Mouse (Mus musculus) embryonic facial prominence, embryonic 11.5 days (tissue): ENCODE measurements at regions not wholly inside any gene's neighbourhood (a gene's known extent, or its start where the extent isn't known, plus 50 kb on each side); places are given as distances from the start of the nearest gene placed in this dataset.

ENCODE experiments used
- ATAC-seq: fragments of 200-750 bp; cut with Nextera tagmentation; replicated peaks from 2 replicates; pipeline ENCODE4 v1.8.0; 2017; ENCODE audit warnings: low read depth; ENCODE audit not compliant: insufficient number of reproducible peaks, low FRiP score, low TSS enrichment
- DNase-seq: peaks from one replicate; pipeline ENCODE4 v3.0.0-alpha.2; 2015; ENCODE audit warnings: low spot score
- H3K27ac ChIP-seq: fragments of 300-500 bp; sonication (generic); replicated peaks from 2 replicates; pipeline ENCODE4 v1.5.1; 2014; ENCODE audit warnings: mild to moderate bottlenecking, low read depth, low read length, control low read depth
- H3K27me3 ChIP-seq: fragments of 300-500 bp; sonication (generic); 2 replicates; pipeline ENCODE4 v1.6.1; 2014; ENCODE audit warnings: mild to moderate bottlenecking, low read length, moderate library complexity, mixed read lengths; ENCODE audit not compliant: control insufficient read depth, insufficient read depth
- H3K36me3 ChIP-seq: fragments of 300-500 bp; sonication (generic); replicated peaks from 2 replicates; pipeline ENCODE4 v1.6.1; 2014; ENCODE audit warnings: low read depth, mild to moderate bottlenecking, low read length, moderate library complexity, mixed read lengths; ENCODE audit not compliant: control insufficient read depth, insufficient read depth
- H3K4me1 ChIP-seq: fragments of 300-500 bp; sonication (generic); 2 replicates; pipeline ENCODE4 v1.6.1; 2014; ENCODE audit warnings: low read length, mixed read lengths; ENCODE audit not compliant: control insufficient read depth, insufficient read depth
- H3K4me2 ChIP-seq: fragments of 300-500 bp; sonication (generic); 2 replicates; pipeline ENCODE4 v1.6.1; 2014; ENCODE audit warnings: low read depth, mild to moderate bottlenecking, control low read depth, low read length, moderate library complexity
- H3K4me3 ChIP-seq: fragments of 300-500 bp; sonication (generic); 2 replicates; pipeline ENCODE4 v1.5.1; 2014; ENCODE audit warnings: low read depth, low read length, control low read depth
- H3K9ac ChIP-seq: fragments of 300-500 bp; sonication (generic); replicated peaks from 2 replicates; pipeline ENCODE4 v1.6.1; 2014; ENCODE audit warnings: mild to moderate bottlenecking, control low read depth, low read length
- H3K9me3 ChIP-seq: fragments of 300-500 bp; sonication (generic); replicated peaks from 2 replicates; pipeline ENCODE4 v1.6.1; 2016; ENCODE audit warnings: mild to moderate bottlenecking, low read length, inconsistent platforms, mixed read lengths; ENCODE audit not compliant: control insufficient read depth
- WGBS: fragments of 180-500 bp; shearing (Covaris S2); extraction: QIAGEN DNeasy Blood & Tissue Kit; methylation state at CpG from one replicate; pipeline ENCODE4 v1.1.7; 2014; 5-methylcytosine and 5-hydroxymethylcytosine counted together

DNA sequence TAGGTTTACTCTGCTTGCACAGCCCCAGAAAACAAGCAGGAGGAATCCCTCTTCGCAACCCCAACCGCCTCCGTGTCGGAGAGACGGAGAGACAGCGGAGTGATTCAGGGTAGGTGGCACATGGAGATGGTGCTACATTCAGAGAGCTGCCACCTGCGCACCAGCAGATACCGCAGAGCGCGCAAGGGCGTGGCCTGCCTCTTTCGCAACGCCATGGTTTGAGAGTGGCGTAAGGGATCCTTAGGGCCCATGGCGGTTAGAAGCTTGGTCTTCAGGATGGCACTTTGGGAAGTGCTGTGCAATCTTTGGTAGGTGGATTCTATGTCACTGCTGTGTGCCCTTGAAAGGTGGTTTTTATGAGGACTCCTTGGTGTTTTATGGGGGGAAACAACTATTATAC, 60.9 kb upstream of the Arglu1 start:
- Histone ChIP-seq H3K9me3 (no peaks in the 10 kb centered on the region), H3K27ac (no peak overlapping the region), H3K9ac (no peak overlapping the region), H3K4me1 (no peaks in the 10 kb centered on the region), H3K4me3 (no peak overlapping the region), H3K4me2 (no peak overlapping the region), H3K27me3 (no peaks in the 10 kb centered on the region), H3K36me3 (no peaks in the 10 kb centered on the region)
- ATAC-seq = no peak
- 86% methylated on average over 15 of the region's 15 CpGs for WGBS
- no peak for DNase-seq

DNA sequence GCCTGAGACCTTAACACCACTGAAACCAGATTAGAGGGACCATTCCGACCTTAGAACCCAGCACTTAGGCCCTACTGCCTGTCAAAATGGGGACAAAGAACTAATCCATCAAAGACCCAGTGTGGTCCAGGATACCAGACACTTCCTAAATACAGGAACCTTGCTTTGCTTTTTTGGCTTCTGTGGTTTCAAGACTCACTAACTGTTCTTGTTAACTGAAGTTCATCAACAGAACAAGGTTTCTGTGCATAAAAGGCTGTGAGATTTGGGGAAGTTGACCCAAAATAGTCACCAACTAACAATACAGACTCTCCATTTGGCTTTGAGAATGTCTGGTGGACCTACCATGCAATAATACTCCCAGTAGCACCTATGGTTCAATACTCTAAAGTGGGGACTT, 56.4 kb upstream of the Arglu1 start:
- H3K4me1 ChIP-seq = no peaks in the 10 kb centered on the region
- 62% methylated on average over 1 of the region's 1 CpGs for WGBS
- H3K9ac ChIP-seq = no peak overlapping the region
- H3K27me3 ChIP-seq = no peaks in the 10 kb centered on the region
- H3K36me3 ChIP-seq = no peaks in the 10 kb centered on the region
- DNase-seq (no peak), ATAC-seq (no peak)
- H3K9me3 ChIP-seq = no peaks in the 10 kb centered on the region
- no peak overlapping the region for H3K4me3 ChIP-seq
- no peak overlapping the region for H3K27ac ChIP-seq
- H3K4me2 ChIP-seq = no peak overlapping the region

DNA sequence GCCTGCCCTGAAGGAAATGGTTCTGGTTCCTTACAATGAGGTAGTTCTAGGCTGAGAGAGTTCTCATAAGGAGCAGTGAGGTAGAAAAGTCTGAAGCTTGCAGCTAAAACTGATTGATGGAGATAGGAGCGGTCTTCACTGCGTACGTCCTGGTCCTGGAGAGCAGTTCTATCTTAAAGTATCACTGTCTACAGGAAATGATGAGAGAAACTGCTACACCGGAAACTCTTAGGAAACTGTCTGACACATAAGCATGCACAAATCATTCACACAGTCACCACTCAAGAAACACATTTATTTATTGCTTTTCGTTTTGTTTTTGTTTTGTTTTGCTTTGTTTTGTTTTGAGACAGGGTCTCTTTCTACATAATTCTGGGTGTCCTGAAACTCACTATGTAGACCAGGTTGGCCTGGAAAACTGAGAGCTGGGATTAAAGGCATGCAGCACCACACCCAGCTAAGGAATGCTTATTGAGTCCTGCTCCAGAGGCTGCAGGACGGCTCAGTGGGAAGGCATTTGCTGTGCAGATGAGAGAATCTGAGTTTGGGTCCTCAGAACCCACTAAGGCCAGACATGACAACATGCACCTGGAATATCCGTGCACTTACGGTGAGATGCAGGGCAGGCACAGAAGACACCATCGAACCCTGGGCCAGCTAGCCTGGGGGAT, 55.4 kb upstream of the Arglu1 start:
- Histone ChIP-seq H3K36me3 (no peaks in the 10 kb centered on the region), H3K9me3 (no peaks in the 10 kb centered on the region), H3K9ac (no peak overlapping the region), H3K4me1 (no peaks in the 10 kb centered on the region), H3K4me3 (no peak overlapping the region), H3K27ac (no peak overlapping the region), H3K27me3 (no peaks in the 10 kb centered on the region), H3K4me2 (no peak overlapping the region)
- DNase-seq (no peak), ATAC-seq (no peak)
- 85% methylated on average over 9 of the region's 9 CpGs for WGBS
